Mouse (Mus musculus): ENCODE measurements around the gene Igf2bp3.

The Igf2bp3 gene

DNA sequence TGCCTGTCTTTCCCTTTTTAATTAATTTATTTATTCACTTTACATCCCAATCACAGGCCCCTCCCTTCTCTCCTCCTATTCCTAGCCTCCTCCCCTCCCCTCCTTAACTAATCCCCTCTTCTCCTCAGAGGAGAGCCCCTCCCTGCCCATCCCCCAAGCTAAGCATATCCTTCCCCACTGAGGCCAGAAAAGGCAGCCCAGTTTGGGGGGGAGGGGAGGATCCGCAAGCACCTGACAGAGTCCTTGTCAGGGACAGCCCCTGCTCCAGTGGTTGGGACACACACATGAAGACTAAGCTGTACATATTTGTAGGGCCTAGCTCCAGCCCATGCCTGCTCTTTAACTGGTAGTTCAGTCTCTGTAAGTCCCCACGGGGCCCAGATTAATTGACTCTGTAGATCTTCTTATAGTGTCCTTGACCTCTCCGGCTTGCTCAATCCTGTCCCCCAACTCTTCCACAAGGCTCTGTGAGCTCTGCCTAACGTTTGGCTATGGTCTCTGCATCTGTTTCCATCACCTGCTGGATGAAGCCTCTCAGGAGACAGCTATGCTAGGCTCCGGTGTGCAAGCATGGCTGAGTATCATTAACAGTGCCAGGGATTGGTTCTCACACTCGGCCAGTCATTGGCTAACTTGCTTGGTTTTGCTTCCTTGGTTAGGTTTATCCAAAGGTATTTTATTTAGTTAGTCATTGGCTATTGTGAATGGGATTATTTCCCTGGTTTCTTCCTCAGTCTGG is 82.2 kb downstream of the Igf2bp3 start:
- no peak for DNase-seq (ENCODE audit: low read depth)

DNA sequence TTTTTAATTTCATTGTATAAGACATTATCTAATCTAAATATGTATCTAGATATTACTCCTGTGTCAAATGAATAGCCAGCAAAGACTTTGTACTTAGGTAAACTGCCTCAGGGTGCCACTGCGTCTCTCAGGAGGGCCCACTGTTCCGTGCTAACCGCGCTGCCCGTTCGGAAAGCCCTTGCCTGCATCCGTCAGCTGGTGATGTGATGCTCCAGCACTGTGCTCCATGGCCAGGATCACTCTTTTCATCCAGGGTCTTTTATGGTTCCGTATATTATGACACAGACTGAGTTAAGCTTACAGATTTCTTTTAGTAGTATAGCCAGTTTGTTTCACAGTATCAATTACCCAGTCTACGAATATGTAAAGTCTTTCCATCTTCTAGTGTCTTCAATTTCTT is 82.9 kb downstream of the Igf2bp3 start:
- no peak for DNase-seq (ENCODE audit: low read depth)

DNA sequence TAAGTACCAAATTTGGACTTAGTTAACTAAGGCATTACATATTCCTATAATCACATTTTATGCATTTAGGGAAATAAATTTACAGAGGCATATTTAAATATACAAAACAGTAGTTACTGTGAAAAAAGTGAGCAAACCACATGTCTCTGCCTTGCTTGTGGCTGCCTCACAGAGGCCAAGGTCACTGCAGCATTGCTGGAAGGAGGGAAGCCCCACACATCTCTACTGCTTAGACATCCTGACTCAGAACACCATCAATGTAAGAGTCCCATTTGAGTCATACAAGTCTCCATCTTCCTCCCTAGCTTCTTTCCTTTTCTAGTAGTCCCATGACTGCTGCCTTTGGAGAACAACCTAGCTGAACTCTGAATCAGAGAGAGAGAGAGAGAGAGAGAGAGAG is 84.4 kb downstream of the Igf2bp3 start:
- DNase-seq (ENCODE audit: low read depth): no peak

DNA sequence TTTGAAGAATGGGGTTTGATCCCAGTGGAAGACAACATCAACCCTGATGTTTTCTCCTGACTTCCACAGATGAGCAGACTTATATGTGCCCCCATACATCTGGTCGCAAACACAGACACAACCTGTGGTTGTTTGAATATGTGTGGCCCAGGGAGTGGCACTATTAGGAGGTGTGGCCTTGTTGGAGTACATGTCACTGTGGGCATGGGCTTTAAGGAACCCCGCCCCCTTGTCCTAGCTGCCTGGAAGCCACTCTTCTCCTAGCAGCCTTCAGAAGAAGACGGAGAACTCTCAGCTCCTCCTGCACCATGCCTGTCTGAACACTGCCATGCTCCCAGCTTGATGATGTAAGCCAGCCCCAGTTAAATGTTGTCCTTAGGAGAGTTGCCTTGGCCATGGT is 94.4 kb downstream of the Igf2bp3 start:
- no peak for DNase-seq (ENCODE audit: low read depth)

DNA sequence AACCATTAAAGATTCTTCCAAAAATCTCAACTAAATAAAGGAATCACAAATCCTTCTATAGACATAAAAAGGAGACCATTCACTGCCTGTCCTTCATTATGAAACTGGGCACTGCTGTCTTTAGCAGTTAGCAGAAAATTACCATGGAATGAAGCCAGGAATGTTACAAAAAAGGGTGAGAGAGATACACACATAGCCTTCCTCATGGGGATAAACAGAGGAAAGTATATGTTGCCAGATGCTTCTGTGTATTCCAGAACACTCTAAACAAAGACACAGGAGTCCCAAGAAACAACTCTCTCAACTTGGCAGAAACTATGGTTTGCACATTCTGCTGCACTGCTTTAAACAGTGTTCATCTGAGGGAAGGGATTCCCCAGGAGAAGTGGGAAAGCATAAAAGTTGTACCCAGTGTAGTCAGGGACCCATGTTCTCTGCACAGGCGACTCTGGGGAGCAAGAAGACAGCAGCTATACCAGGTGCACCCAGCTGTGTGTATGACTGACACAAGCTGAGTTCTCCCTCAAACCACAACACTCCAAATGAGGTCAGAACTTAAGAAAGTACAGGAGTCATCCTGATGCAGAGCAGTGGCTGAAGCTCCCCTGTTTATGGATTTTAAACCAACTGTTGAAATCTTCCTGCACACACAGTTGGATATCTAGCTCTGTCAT is 95.2 kb downstream of the Igf2bp3 start:
- no peak for DNase-seq (ENCODE audit: low read depth)

DNA sequence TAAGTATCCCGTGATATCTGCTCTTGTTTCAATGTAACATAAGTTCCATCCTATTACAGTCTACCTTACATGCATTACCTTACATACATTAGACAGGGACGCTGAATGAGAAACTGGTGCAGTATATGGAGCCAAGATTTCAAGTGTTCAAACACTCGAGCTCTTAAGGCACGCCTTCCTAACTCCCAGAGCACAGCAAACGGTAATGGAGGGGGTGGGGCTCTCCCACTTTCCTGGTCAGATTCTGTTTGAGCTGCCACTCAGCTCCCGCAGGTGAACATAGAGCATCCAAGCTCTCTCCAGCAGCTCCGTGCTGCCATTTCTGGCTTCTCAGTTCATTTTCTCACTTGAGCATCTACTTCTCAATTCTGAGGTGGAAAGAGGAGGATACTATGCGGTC is 96.3 kb downstream of the Igf2bp3 start:
- no peak for DNase-seq (ENCODE audit: low read depth)

GRCm38 (mm10) chr6:49116241-49116640 is 98.5 kb downstream of the Igf2bp3 start:
- DNase-seq (ENCODE audit: low read depth): no peak

GRCm38 (mm10) chr6:49115550-49115949 is 99.2 kb downstream of the Igf2bp3 start:
- DNase-seq (ENCODE audit: low read depth): no peak

DNA sequence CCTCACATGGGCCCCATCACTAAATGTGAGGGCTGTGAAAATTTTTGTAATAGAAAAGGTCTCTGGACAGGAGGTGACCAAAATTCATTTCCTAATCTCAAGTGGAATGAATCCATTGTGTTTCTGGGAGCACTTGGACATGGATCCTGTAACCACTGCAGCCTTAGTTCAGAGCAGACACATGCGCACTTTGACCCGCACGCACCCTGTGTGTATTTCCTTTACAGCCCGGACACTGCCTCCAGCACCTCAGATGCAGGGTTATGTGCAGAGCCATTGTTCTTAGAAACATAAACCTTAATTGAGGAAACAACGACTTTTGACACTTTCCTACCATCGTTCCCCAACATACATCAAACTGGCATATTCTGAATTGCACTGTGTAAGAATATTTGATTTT is 100.3 kb downstream of the Igf2bp3 start:
- DNase-seq (ENCODE audit: low read depth): no peak

DNA sequence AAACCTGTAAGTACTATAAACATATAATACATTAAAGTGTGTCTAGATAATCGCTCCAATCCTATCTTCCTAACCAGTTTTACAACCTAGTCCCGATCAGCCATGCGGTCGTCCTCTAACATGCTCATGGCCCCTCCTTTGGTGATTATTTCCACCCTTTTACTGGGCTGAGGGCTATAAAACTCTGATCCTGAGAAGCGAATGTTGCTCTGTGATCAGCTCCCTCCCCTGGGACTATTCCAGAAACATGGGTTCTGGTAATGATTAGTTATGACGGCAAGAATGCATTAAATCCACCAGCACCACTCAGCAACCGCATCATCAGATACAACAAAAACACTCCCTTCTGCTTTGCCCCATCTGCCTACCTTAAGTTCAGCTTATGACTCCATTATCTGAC is 100.9 kb downstream of the Igf2bp3 start:
- no peak for DNase-seq (ENCODE audit: low read depth)

DNA sequence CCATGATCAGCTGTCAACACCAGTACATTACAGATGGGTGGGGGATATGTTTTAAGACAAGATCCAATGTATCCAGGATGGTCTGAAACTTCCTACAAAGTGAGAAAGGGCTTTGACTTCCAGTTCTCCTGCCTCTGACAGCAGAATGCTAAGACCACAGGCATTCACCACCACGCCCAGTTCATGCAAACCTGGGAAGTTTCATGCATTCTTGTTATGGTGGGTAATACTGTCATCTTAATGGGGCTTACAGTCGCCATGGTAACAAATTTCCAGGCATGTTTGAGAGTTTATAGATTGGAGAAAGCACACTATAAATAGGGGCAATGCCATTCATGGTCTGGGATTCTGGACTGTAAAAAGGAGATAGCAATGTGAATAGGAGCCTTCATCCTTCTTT is 105.6 kb downstream of the Igf2bp3 start:
- no peak for DNase-seq (ENCODE audit: low read depth)

DNA sequence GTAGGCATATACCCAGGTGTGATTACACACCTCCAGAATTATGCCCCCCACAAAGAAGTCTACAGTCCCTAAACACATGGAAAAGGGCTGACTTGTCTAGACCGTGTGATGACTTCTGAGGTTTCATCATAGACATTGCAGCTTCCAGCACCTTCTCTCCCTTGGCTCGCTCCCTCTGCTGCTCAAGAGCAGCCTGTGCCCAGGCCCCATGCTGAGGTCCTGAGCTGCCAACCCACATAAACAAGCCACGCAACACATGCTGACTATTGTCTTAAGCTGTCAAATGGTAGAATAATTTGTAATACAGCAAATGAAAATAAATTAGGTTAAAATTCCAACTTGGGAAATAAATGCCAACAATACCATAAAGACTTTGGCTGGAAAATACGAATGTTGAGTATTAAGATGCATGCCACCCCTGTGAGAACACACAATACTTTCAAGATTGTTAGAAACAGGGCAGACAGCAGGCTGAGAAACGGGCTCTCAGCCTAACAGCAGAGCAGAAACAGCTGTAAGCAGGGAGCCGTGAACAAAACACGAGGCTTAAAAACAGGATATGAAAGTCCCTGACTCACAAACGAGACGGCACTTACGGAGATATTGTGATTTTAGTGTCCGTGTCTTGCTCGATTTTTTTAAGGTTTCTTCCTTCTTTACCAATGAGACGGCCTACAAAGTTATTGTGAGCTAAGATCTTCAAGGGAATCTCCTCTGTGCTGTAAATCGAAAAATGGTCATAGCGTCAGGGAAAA is 107.8 kb downstream of the Igf2bp3 start:
- no peak for DNase-seq (ENCODE audit: low read depth)

GRCm38 (mm10) chr6:49099086-49099485 is 115.7 kb downstream of the Igf2bp3 start:
- DNase-seq (ENCODE audit: low read depth): no peak

GRCm38 (mm10) chr6:49097596-49098110 is 117.1 kb downstream of the Igf2bp3 start:
- no peak for DNase-seq (ENCODE audit: low read depth)

- no peak for DNase-seq (ENCODE audit: low read depth)
These were observed 117.8 kb downstream of the Igf2bp3 start for GRCm38 (mm10) chr6:49096933-49097461.

DNA sequence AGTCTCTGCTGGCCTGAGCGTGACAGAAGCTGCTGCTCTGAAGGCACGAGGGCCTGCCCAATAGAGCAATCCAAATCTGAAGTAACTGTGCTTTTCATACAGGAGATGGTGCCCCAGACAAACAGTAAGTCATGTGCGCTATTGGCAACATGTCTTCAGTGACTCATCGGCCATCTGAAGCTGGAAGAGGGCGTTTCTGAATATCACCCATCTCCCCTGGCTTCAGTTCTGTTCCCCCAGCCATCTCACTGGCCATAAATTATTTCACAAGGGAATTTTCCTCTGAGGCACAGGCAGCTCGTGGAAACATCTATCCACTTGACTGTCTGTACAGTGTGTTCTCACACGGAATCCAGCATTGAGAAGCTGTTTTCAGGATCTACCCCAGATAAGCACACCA is 118.3 kb downstream of the Igf2bp3 start:
- no peak for DNase-seq (ENCODE audit: low read depth)

GRCm38 (mm10) chr6:49094968-49095367 is 119.8 kb downstream of the Igf2bp3 start:
- DNase-seq (ENCODE audit: low read depth): no peak

DNA sequence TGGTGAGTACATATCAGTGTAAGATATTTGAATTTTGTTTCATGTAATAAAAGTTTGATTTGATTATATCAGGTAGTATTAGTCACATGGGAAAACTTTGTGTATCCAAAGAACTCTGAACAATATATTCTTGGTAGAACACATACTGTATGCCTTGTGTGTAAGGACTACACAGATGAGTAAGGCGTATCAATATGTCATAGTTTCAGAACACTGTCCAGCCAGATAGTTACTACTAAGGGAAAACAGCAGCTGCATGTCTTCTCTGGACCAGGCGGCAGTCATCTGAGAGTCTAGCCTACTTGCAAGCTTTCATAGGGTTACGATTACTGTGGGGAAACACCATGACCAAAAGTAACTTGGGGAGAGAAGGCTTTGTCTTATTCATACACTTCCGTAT is 131.7 kb downstream of the Igf2bp3 start:
- DNase-seq (ENCODE audit: low read depth): no peak

DNA sequence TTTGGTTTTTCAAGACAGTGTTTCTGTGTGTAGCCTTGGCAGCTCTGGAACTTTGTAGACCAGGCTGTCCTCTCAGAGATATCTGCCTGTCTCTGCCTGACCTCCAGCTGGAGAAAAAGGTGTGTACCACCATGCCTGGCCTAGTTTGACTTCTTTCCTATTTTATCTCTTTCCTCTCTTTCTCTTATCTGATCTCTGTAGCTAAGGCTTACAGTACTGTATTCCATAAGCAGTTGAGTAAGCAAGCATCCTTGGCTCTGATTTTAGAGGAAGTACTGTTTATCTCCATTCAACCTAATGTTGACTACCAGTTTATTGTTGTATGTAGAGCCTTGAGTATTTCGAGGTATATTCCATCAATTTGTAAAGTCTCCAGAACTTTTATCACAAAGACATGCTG is 135.4 kb downstream of the Igf2bp3 start:
- no peak for DNase-seq (ENCODE audit: low read depth)

GRCm38 (mm10) chr6:49077894-49078293 is 136.9 kb downstream of the Igf2bp3 start:
- DNase-seq (ENCODE audit: low read depth): no peak

GRCm38 (mm10) chr6:49074117-49074490 is 140.7 kb downstream of the Igf2bp3 start:
- DNase-seq (ENCODE audit: low read depth): peak; percentile 19

DNA sequence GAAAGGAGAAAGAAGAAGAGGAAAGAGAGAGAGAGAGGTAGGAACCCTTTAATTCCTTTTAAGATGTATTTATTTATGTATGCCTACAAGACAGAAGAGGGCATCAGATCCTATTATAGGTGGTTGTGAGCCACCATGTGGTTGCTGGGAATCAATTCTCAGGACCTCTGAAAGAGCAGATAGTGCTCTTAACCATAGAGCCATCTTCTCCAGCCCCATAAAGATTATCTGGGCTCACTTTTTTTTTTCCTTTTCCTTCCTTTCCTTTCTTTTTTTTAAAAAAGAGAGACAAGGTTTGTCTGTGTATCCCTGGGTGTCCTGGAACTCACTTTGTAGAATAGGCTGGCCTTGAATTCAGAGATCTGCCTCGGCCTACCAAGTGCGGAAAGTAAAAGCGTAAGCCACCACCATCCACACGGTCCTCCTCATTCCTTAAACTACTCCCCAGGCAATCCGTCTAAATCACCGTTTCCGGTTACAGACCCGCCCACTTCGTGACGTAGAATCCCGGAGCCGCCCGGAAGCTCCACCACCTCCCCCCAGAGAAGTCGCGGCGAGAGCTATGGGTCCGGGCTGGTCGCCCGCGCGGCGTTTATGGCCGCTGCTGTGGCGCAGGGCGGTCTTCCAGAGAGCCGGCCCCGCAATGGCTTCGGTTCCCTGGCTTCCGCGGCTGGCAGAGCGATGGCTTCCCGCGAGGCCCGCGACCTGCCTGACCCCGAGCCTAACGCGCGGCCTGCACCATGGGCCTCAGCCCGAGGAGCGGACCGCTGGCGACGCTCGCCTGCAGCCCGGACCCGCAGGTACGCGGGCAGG is 141.2 kb downstream of the Igf2bp3 start, which contains the start of gene Malsu1:
Gene Malsu1 (plus strand): TSS at position 492 of the 813 bp plus-strand sequence.
- DNase-seq (ENCODE audit: low read depth): peak; percentile 88

Data from c-Kit-positive CD71-positive TER-119-negative erythroid progenitor cells, embryonic 14.5 days (primary cell).